Mouse (Mus musculus): ENCODE data around the gene Cmas. TPM values are rescaled to one million over a fixed set of nuclear protein-coding genes. Genes with fewer than 3 reads are reported as not detected.

The Cmas gene
- polyA plus RNA-seq, 1 experiment from 2014 or later: 145 TPM

DNA sequence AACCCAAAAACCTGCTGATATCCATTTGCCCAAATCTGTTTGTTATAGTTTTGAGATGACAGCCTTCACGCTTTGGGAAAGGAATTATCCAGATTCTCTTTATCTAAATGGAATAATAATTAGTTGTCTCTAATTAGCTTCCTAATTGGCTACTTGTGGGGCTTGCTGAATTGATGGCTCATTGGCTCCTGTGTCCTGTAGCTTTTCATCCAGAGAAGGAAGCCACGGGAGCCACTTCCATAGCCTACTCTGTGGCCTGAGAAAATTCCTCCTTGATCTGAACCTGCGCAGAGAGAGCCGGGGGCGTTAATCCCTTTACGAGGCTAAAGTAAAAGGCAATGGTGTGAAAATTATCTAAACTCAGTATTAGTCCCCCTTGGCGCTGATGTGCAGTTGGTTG is 24.8 kb downstream of the Cmas start:
- H3K4me2 ChIP-seq (ENCODE audit: low read depth, low read length): no peak overlapping the region
- ATAC-seq: no peak
- no peaks in the 10 kb centered on the region for H3K4me1 ChIP-seq (ENCODE audit: control insufficient read depth, insufficient read depth, low read length)
- no peaks in the 10 kb centered on the region for H3K36me3 ChIP-seq (ENCODE audit: control insufficient read depth, insufficient read depth, low read length)
- no peak overlapping the region for H3K4me3 ChIP-seq (ENCODE audit: low read length)
- H3K9ac ChIP-seq (ENCODE audit: low read depth, low read length): no peak overlapping the region
- H3K9me3 ChIP-seq (ENCODE audit: control insufficient read depth, low read length): no peaks in the 10 kb centered on the region
- 80% methylated on average over 7 of the region's 7 CpGs for WGBS
- H3K27me3 ChIP-seq (replicated peaks; ENCODE audit: control insufficient read depth, insufficient read depth, low read length): no peaks in the 10 kb centered on the region
- H3K27ac ChIP-seq (ENCODE audit: low read length): no peak overlapping the region

DNA sequence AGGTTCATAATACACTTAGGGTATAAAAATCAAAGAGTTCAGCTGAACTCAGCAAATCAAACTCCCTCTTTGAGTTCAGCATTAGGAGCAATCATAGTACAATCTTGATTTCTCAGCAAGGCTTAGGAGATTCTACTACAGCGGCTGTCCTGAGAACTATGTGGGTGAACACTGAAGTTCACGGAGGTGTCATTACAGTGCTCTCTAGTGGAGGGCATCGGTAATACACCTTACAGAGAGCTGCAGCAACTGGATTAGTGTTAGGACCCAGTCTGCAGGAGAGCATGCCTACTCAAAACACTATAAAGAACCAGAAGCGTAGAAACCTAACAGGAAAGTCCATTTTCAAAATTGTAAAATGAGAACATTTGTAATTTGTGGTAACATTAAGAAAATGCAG is 28.9 kb downstream of the Cmas start:
- WGBS: 48% methylated on average over 4 of the region's 4 CpGs
- no peak overlapping the region for H3K27ac ChIP-seq (ENCODE audit: low read length)
- H3K36me3 ChIP-seq (ENCODE audit: control insufficient read depth, insufficient read depth, low read length): no peaks in the 10 kb centered on the region
- no peak overlapping the region for H3K9ac ChIP-seq (ENCODE audit: low read depth, low read length)
- no peak overlapping the region for H3K4me3 ChIP-seq (ENCODE audit: low read length)
- no peak overlapping the region for H3K4me2 ChIP-seq (ENCODE audit: low read depth, low read length)
- H3K27me3 ChIP-seq (replicated peaks; ENCODE audit: control insufficient read depth, insufficient read depth, low read length): no peaks in the 10 kb centered on the region
- H3K4me1 ChIP-seq (ENCODE audit: control insufficient read depth, insufficient read depth, low read length): no peaks in the 10 kb centered on the region
- ATAC-seq: 0 out of 2 replicates have a peak, but pooled peaks have one; percentile 25
- H3K9me3 ChIP-seq (ENCODE audit: control insufficient read depth, low read length): no peaks in the 10 kb centered on the region

DNA sequence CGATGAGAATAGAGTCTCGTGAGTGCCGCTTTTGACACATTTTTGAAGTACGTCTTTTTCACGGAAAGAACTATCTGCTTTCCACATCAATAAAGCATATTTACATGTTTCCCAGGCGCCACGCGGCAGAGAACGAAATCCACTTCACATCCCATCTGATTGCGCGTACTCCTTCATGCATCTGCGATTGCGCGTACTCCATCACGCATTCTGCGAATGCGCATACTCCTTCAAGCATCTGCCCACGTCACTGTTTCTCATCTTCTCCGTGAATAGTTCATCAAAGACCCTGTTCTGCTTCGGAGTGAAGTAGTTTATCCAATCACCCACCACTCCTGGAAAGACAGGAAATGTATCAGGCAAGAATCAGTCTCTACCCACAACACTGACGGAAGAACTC is 29.6 kb downstream of the Cmas start:
- H3K9me3 ChIP-seq (ENCODE audit: control insufficient read depth, low read length): no peaks in the 10 kb centered on the region
- no peak overlapping the region for H3K27ac ChIP-seq (ENCODE audit: low read length)
- H3K4me3 ChIP-seq (ENCODE audit: low read length): no peak overlapping the region
- H3K27me3 ChIP-seq (replicated peaks; ENCODE audit: control insufficient read depth, insufficient read depth, low read length): no peaks in the 10 kb centered on the region
- H3K4me2 ChIP-seq (ENCODE audit: low read depth, low read length): no peak overlapping the region
- ATAC-seq: no peak
- H3K4me1 ChIP-seq (ENCODE audit: control insufficient read depth, insufficient read depth, low read length): no peaks in the 10 kb centered on the region
- no peaks in the 10 kb centered on the region for H3K36me3 ChIP-seq (ENCODE audit: control insufficient read depth, insufficient read depth, low read length)
- H3K9ac ChIP-seq (ENCODE audit: low read depth, low read length): no peak overlapping the region
- WGBS: 82% methylated on average over 21 of the region's 21 CpGs

DNA sequence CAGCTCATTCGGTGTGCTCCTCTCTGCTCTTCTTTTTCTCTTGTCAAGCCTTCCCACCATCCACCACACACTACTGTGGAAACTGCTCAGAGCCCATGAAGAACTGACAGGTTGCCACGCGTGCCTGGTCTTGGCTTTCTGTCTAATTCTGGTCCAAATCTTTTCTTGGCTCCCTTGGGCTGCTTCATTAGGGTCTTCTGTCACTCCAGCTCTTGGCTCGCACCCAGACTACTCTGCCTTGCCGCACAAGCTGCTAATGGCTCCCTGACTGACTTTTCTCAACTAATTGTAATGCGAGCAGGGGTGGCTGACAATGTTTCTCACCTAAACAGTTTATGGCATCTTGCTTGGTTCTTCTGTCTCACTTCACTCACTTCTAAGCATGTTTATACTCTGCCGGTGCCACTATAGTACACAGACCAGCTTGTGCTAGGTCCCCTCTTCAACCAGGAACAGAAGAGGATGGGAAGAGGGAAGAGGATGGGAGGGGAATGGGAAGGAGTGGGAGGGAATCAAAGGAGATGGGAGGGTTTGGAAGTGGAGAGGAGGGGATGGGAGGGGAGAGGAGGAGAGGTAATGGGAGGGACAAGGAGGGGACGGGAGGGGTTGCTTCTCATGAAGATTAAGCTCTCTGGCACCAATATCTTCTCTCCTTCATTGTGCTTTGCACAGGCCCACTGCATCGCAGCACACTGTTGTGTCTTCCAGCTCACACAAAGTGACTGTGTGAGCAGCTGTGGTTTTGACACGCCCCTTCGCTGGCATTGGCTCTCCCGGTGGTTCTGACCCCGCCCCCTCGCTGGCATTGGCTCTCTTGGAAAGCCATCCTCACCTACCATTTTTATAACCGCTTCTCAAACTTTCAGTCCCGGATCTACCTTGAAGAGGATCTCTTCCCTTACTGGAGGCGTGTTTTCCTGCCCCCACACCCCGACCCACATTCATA is 31.8 kb downstream of the Cmas start:
- no peaks in the 10 kb centered on the region for H3K9me3 ChIP-seq (ENCODE audit: control insufficient read depth, low read length)
- H3K4me3 ChIP-seq (ENCODE audit: low read length): no peak overlapping the region
- H3K4me1 ChIP-seq (ENCODE audit: control insufficient read depth, insufficient read depth, low read length): peaks cover 8% of the 10 kb centered on the region
- H3K4me2 ChIP-seq (ENCODE audit: low read depth, low read length): no peak overlapping the region
- no peaks in the 10 kb centered on the region for H3K27me3 ChIP-seq (replicated peaks; ENCODE audit: control insufficient read depth, insufficient read depth, low read length)
- no peaks in the 10 kb centered on the region for H3K36me3 ChIP-seq (ENCODE audit: control insufficient read depth, insufficient read depth, low read length)
- no peak overlapping the region for H3K27ac ChIP-seq (ENCODE audit: low read length)
- no peak overlapping the region for H3K9ac ChIP-seq (ENCODE audit: low read depth, low read length)
- WGBS: 52% methylated on average over 18 of the region's 18 CpGs
- peak; percentile 35; the same call in 1 of the 2 replicates for ATAC-seq

DNA sequence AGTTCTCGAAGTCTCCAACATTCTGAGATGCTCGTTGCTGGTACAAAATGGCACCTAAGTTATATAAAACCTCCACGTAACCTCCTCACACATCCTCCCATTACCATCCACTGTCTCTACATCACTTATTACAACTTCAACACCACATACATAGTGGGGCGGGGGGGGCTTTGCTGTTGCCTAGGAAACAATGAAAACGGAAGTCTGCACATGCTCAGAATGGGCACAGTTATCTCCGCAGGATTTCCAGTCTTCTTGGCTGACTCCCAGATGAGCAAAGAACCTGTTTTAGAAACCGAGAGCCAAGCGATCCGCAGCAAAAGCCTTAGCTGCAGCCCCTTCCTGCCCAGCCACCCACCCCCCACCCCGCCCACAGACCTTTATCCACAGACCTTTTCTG is 33.2 kb downstream of the Cmas start:
- H3K4me3 ChIP-seq (ENCODE audit: low read length): no peak overlapping the region
- no peak for ATAC-seq
- H3K9me3 ChIP-seq (ENCODE audit: control insufficient read depth, low read length): no peaks in the 10 kb centered on the region
- WGBS: 89% methylated on average over 10 of the region's 10 CpGs
- peaks cover 12% of the 10 kb centered on the region for H3K4me1 ChIP-seq (ENCODE audit: control insufficient read depth, insufficient read depth, low read length)
- no peaks in the 10 kb centered on the region for H3K36me3 ChIP-seq (ENCODE audit: control insufficient read depth, insufficient read depth, low read length)
- no peak overlapping the region for H3K9ac ChIP-seq (ENCODE audit: low read depth, low read length)
- no peak overlapping the region for H3K4me2 ChIP-seq (ENCODE audit: low read depth, low read length)
- H3K27ac ChIP-seq (ENCODE audit: low read length): no peak overlapping the region
- H3K27me3 ChIP-seq (replicated peaks; ENCODE audit: control insufficient read depth, insufficient read depth, low read length): no peaks in the 10 kb centered on the region

DNA sequence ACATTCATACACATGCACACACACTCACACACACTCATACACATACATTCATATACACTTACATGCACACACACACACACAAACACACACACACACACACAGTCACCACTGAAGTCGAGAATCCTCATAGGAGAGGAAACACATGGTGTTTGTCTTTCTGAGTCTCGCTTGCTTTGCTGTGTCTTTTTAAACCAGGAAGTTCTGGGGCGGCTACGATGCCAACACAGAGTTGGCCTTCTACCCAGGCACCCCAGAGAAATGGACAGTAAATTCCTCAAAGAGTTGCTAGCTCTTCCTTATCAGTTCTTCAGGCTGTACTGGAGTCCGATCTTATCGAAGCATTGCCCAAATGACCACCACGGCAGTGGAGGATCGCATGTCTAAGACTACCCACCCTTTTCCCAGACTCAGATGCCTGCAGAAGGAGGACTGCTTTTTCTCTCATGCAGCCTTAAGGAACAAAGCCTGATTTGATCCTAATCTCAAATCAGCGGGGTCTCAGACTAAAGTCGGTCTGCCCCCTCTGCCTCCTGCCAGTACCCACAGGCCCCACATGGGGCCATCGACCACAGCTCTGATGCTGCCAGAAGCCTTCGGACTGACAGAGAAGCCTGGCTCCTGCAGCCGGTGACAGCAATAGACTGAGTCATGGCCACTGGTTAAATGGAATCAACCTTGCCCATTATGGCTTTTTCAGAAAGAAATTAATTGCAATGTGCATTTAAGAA is 35.9 kb downstream of the Cmas start:
- ATAC-seq: no peak
- no peaks in the 10 kb centered on the region for H3K9me3 ChIP-seq (ENCODE audit: control insufficient read depth, low read length)
- 0 out of 2 replicates have a peak overlapping the region, but pooled peaks have one; percentile 18 for H3K27ac ChIP-seq (ENCODE audit: low read length)
- H3K36me3 ChIP-seq (ENCODE audit: control insufficient read depth, insufficient read depth, low read length): no peaks in the 10 kb centered on the region
- no peak overlapping the region for H3K4me2 ChIP-seq (ENCODE audit: low read depth, low read length)
- H3K4me3 ChIP-seq (ENCODE audit: low read length): no peak overlapping the region
- 47% methylated on average over 13 of the region's 13 CpGs for WGBS
- H3K4me1 ChIP-seq (ENCODE audit: control insufficient read depth, insufficient read depth, low read length): peaks cover 17% of the 10 kb centered on the region
- no peak overlapping the region for H3K9ac ChIP-seq (ENCODE audit: low read depth, low read length)
- no peaks in the 10 kb centered on the region for H3K27me3 ChIP-seq (replicated peaks; ENCODE audit: control insufficient read depth, insufficient read depth, low read length)

DNA sequence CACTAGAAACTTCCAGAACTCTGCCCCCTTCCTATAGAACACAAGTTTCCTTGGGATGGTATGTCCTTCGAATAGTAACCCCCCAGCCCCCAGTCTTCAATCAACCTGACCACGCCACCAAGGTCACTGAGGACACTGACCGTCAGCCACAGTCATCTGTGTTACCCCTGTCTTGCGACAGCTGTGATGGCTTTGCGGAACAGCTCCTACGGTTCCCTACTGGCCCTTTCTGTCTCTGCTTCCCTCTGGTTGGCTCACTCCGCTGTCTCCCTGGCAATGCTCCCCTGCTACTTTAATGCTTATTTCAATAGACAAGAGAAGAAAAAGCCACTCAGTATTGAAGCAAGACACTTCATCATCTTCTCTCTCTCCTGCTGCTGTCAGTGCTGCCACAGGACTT is 37.0 kb downstream of the Cmas start:
- Histone ChIP-seq H3K27me3 (replicated peaks; ENCODE audit: control insufficient read depth, insufficient read depth, low read length) (no peaks in the 10 kb centered on the region), H3K4me3 (ENCODE audit: low read length) (no peak overlapping the region), H3K4me2 (ENCODE audit: low read depth, low read length) (no peak overlapping the region), H3K36me3 (ENCODE audit: control insufficient read depth, insufficient read depth, low read length) (no peaks in the 10 kb centered on the region), H3K9me3 (ENCODE audit: control insufficient read depth, low read length) (no peaks in the 10 kb centered on the region), H3K9ac (ENCODE audit: low read depth, low read length) (no peak overlapping the region), H3K4me1 (ENCODE audit: control insufficient read depth, insufficient read depth, low read length) (peaks cover 17% of the 10 kb centered on the region), H3K27ac (ENCODE audit: low read length) (no peak overlapping the region)
- 45% methylated on average over 7 of the region's 7 CpGs for WGBS
- ATAC-seq: no peak

DNA sequence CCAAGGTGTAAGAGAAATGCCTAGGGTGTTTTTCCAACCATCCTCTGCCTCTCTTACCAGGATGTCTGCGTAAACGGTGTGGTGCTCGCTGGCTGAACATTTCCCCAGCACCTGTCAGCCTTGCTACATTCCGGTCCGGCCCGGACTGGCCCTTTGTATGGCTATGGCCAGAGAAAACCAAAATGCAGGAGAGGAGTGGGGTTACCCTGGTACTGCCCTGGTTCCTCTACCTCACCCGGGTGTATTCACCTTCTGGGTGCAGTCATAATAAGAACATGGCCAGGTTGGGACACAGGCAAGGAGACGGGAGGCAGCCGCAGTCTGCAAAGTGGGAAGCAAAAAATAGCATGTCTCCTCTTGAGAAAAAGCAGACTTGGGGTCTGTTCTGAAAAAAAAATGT is 38.6 kb downstream of the Cmas start:
- no peak for ATAC-seq
- Histone ChIP-seq H3K9me3 (ENCODE audit: control insufficient read depth, low read length) (no peaks in the 10 kb centered on the region), H3K4me3 (ENCODE audit: low read length) (no peak overlapping the region), H3K27ac (ENCODE audit: low read length) (peak overlapping the region; percentile 62), H3K4me2 (ENCODE audit: low read depth, low read length) (no peak overlapping the region), H3K36me3 (ENCODE audit: control insufficient read depth, insufficient read depth, low read length) (no peaks in the 10 kb centered on the region), H3K9ac (ENCODE audit: low read depth, low read length) (no peak overlapping the region), H3K27me3 (replicated peaks; ENCODE audit: control insufficient read depth, insufficient read depth, low read length) (no peaks in the 10 kb centered on the region), H3K4me1 (ENCODE audit: control insufficient read depth, insufficient read depth, low read length) (peaks cover 17% of the 10 kb centered on the region)
- WGBS: 59% methylated on average over 9 of the region's 9 CpGs

DNA sequence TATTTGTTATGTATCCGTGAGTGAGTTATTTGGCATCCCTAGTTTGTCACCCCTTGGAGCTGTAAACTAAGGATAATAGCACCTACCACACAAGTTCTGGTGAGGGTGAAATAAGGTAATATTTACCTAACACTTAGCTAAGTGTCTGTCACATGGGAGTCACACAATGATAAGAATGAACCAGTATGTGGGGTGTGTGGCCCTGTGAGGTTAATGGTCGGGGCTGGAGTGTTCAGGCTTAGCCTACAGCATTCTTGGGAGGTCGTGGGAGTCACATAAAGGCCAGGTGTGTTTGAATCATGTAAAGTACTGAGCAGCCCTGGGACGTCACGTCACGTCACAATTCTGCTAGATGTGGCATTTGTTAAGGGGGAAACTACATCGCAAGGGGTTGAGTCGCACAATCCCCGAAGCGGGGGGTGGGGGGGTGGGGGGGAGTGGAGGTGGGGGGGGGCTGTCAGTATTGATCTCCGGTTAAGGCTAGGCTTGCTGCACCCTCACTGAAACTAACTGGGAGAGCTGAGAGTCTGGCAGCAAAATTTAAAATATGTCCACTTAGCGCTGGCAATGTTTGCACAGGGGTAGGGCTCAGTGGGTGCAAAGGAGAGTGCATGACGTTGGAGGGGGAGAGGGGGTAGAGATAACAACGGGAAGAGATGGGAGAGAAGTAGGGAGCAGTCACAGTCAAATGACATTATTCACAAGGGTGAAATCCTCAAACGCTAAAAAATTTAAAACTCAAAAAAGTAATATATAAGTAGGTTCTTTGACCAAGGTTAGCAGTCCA is 39.4 kb downstream of the Cmas start:
- H3K4me1 ChIP-seq (ENCODE audit: control insufficient read depth, insufficient read depth, low read length): peaks cover 17% of the 10 kb centered on the region
- no peak overlapping the region for H3K4me3 ChIP-seq (ENCODE audit: low read length)
- H3K9me3 ChIP-seq (ENCODE audit: control insufficient read depth, low read length): no peaks in the 10 kb centered on the region
- no peaks in the 10 kb centered on the region for H3K27me3 ChIP-seq (replicated peaks; ENCODE audit: control insufficient read depth, insufficient read depth, low read length)
- 31% methylated on average over 15 of the region's 15 CpGs for WGBS
- no peaks in the 10 kb centered on the region for H3K36me3 ChIP-seq (ENCODE audit: control insufficient read depth, insufficient read depth, low read length)
- no peak overlapping the region for H3K27ac ChIP-seq (ENCODE audit: low read length)
- peak; percentile 67 for ATAC-seq
- H3K9ac ChIP-seq (ENCODE audit: low read depth, low read length): no peak overlapping the region
- no peak overlapping the region for H3K4me2 ChIP-seq (ENCODE audit: low read depth, low read length)
